Mouse (Mus musculus) urinary bladder, postnatal 25 days (tissue): ENCODE data around the gene Morn1.
"Not testable (repeated sequence)": the region's sequence is repeated elsewhere in the genome, so short reads cannot be mapped to it uniquely, and the experiment has no call there.

Experiments
- DNase-seq: peaks from one replicate; pipeline ENCODE4 v3.0.0; 2022; ENCODE audit warnings: low spot score

The Morn1 gene

DNA sequence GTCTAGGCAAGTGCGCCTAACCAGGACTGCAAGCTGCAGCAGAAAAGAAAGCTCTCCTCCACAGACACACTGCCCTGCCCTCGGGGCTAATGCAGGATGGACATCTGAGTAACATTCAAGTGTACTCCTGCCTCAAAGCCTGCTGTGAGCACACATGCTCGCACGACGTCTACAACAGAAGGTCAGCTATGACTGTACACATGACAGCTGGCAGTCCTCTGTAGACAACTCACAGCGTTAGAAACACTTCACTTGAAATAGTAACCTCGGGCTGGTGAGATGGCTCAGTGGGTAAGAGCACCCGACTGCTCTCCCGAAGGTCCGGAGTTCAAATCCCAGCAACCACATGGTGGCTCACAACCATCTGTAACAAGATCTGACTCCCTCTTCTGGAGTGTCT, 7.6 kb upstream of the Morn1 start:
- not testable (repeated sequence) for DNase-seq

DNA sequence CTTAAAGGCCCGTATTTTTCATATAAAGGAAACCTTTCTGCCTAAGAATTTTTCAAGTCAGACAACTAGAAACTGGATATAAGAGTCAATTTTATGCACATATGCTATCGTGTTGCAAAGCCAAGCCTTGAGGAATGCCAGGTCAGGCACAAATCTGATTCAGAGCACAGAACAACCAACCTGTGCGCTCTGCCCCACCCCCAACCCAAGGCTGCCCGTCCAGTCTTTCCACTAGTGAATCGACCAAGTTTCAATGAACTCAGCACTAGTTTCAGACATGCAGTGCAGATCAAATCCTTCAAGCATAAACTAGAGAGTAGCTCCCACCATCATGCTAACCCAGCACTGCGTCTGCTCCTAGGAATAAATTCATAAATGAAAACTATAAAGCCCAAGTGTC, 6.7 kb upstream of the Morn1 start:
- peak; percentile 70 for DNase-seq

DNA sequence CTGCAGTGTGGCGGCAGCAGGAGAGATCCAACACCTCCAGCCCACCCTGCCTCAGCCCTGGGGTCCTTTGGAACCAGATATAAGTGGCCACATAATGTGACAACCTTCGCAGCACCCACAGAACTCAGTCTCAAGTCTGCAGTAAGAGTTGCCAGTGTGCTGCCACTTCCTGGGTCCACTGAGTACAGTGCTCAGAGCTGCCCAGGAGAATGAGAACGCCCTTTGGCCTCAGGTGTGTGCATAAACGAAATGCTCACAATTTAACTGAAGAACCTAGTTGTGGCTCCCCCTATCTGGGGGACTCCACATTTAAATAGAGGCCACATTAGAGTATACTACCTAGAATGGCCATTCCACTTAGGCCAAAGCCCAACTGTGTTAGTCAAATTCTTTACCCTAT, 2.8 kb upstream of the Morn1 start:
- no peak for DNase-seq

DNA sequence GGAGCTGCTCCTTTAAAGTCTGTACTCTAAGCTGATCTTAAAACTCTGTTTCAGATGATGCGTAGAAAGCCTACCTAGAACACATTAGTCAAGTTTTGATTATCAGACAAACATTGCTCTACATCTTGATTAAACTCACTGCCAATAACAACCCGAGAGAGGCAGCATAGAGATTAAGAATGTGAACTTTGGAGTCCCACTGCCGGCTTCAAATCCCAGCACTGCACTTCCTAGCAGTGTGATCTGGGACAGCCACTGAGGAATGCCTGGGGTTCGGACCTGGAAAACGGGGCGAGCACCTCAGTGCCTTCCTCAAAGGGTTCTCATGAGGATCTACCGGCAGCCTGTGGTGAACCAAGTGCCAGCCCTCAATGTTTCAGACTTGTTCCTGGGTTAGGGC, 2.0 kb upstream of the Morn1 start:
- no peak for DNase-seq

DNA sequence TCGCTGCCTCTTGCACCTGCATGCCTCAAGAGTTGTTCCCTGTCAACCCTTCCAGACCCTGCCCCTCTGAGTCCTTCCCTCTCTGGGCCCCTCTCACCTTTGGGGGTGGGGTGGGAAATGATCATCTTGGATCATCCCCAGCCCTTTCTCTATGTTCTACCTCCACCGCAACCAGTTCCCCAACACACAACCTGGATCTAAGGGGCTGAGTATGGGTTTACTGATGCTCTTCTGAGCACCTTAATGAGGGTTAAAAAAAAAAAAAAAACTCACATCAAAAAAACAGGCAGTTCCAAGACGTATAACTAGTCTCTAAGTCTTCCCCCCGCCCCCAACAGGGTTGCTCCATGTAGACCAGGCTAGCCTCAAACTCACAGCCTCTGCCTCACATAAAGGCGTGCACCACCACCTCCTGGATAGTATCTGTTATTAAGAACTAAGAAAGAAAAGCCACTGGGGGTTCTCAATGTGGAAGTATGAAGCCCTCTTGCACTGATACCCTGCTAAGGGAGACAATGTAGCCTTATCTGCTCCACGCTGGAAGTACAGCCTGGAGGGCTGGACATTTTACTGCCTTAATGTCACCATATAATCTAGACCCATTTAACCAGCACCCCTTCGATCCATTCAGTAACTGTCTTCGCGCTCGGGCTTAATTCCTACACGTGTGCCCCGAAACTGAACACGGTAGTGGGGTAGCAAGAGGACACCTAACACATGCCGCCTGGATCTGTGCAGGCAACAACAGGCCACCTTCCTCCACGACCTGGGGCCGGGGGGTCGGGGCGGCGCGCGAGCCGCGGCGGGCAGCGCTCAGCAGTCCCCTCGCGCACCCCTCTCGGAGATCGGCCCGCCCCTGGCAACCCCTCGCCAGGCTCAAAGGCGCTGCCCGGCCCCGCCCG, 920 bp upstream of the Morn1 start:
- no peak for DNase-seq

DNA sequence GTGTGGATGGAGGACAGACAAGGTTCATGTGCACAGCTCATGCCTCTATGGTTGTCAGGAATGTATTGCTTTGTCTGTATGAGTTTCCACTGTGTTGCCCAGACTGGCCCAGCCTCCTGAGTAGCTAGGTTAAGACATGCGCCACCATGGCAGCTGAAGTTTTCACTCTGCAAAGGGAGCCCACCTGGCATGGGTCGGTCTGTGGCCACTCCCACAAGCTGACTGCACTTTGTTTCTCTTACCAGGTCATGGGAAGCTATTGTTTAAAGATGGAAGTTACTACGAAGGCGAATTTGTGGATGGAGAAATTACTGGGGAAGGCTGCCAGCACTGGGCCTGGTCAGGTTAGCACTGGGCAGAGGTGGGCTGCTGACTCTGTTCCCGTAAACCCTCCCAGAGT, 2.9 kb downstream of the Morn1 start:
- no peak for DNase-seq

DNA sequence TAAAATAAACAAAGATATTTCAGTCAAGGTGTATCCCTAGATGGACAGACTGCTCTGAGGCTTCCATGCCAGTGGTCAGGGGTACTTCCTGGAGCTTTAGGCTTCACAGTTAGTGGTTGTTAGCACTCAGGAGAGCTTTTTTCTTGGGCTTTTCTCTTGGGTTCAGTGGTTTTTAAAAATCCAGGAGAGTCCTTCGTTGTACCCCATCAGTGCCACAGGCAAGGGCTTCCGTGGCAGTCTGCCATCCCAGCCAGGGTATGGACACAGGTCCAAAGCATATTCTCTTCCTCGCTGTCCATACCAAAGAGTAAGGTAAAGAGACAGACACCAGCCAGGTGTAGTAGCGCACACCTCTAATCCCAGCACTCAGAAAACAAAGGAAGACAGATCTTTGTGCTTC, 3.8 kb downstream of the Morn1 start:
- no peak for DNase-seq

DNA sequence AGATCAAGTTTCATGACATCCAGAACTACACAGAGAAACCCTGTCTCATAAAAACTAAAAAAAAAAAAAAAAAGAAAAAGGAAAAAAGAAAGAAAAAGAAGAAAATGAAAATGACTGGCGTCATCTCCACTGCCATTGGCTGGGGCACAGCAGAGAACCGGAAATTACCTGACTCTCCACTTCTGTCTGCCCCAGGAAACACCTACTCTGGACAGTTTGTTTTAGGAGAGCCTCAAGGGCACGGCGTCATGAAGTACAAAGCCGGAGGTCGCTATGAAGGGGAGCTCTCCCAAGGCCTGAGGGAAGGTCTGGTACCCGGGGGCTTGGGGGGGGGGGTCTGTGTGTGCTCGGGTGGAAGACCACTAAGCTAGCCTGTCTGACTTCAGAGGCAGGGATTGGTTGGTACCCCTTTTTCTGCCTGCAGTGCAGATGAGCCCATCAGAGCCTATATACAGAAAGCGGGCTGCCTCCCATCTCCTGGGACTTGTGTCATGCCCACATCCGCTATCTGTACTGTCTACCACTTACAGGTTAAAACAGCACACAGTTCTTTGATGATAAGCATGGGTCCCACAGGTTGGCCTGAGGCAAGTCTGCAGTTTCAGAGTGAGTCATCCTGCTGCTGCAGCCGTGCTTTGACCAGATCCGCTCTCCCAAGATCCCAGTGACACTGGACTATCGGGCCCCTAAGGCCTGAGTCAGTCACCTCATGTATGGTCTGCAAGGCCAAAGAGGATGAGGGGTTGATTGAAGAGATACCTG, 4.5 kb downstream of the Morn1 start:
- DNase-seq = no peak

DNA sequence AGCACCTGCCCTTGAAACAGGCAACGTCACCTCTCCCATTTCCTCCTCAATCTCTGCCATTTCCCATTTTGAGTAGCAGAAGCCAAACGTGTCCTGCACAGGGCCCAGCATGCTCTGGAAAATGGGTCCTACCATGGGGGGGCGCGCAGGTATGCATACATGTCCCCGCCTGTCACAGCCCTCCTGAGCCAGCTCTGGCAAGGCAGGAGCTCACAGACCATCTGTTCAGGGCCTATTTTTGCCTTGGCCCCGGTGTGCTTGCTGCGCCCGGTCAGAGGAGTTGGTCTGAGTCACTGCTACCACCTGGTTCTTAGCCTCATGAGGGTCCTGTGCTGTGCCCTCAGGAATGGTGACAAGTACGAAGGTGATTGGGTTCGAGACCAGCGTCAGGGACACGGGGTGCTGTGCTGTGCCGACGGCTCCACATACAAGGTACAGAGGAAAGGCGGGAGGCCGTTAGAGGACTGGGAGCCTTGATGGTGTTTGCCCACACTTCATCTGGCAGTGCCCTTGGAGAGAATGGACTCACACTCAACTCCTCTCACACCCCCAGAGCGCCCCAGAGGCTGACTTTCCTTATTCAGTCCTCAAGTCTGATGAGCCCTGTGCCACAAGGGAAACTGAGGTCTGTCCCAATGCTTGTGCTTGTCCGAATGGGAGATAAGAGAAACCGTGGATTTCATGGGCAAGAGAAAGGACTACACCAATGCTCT, 6.5 kb downstream of the Morn1 start:
- no peak for DNase-seq

DNA sequence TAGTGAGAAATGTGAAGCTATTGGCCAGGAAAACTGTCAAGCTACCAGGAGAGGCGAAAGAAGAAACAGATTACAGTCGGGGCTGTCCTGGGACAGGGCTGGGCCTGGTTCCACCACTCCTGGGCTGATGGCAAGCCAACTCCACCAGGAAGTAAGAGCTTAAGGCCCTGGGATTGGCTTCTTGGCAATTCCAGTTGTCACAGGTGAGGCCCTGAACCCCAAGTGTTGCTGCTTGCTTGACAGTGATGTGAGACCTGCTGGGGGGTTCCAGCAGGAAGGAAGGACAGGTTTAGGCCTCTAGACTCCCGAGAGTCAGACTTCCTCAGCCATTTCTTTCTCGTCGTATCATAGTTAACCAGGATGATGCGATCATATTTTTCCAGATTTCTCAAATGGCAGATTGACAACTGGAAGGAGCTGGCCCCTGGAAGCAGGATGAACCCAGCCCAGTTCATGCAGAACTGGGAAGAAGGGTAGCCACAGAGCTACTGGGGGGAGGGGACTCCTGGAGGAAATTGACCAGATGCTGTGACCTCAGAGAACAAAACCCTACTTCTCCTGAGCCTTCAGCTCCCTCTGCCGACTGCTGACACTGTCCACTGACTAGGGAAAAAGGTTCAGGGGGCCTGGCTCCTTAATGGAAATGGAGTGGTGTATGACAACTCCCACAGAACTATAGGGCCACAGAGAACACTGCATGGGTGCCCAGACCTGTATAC, 7.2 kb downstream of the Morn1 start:
- no peak for DNase-seq

DNA sequence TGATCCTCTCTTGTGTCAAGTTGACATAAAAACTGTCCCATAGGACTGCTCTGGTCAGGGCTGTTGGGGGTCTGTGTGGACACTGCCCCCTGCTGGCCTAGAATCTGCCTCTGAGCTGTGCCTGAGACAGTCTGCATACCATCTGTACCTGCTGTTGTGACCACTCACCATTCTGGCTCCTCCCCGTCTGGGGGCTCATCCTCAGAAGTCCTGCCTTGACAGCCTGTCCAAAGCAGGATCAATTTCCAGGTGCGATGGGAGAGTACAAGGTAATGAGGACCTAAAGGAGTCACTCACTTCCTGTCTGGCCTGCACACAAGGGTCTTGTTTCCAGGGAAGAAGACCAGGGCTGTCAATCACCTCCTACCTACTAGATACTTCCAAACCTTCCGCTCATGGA, 8.2 kb downstream of the Morn1 start:
- peak; percentile 53 for DNase-seq

DNA sequence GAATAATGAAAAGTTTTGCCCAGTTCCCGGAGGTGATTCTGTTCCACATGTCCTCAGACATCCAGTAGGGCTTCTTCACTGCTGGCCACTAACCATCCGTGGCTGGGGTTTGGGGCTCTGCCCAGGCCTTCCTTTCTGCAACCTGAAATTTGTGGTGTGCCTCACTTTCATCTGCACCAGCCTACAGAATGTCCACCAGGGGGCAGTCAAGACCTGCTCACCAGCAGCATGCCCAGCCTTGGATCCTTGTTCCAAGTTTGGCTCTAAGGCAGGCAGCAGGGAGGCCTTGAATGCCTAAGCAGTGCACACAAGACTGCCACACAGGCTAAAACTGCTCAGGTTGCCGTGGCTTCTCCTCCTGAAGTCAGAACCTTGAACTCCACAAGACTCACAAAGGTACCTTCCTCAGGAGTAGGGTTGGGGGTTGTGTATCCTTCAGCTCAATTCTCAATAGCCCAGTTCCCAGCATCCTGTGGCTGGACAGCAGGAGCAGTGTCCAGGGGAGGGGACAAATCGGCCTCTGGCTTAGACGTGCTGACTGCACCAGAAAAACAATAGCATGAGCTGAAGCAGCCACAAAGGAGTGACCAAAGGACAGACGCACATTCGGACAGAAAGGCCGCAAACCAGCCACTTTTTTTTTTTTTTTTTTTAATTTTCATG, 9.0 kb downstream of the Morn1 start:
- peak; percentile 83 for DNase-seq

DNA sequence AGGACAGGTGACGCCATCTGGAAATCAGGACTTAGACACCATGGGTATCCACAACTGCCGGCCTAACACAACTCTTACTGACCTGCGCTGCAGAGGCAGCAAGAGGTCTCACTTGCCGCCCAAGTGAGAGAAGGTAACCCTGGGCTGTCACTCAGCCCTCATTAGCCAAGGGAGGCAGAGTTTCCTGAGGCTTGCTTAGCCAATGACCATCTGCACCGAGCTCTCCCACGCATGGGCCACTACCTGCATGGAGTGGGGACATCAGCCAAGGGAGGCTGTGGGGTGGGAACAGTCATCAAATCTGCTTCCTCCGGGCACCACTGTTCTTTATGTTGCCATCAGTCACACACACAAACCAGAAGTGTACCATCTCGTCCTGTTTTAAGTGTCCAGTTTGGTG, 9.6 kb downstream of the Morn1 start:
- no peak for DNase-seq

DNA sequence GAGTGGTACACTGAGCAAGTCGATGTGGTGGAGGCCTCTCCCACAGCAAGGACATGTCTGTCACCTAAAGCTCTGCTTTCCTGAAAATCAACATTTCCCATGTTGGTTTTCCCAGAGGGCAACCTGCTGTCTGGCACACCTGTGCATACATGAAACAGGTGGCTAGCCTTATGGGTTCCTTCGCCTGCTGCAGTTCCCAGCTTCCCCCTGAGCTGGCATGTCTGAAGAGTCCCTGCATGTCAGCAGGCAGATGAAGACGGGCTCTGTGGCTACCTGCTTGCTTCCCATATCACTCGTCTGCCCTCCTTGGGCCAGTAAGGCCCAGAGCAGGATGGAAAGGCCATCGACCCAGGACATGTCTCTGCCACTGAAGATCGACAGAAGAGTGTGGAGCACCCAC, 11.1 kb downstream of the Morn1 start:
- DNase-seq = no peak

DNA sequence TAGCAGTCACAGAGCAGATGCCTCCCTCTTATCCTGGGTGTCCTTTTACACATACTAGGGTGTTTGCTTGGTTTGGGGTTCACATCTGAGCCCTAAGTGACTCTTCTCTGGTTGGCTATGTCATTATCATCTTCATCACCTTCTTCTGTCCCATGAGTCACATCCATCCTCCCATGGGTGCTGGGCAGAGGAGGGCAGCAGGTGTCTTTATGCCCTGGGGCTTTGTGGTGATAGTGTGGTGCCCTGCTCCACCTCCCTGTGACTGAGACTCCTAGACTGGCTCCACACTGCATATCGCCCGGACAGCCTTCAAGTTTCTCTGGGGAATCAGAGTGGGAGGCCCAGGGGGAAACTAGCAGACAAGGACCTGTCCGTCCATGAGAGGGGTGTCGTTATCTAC, 12.2 kb downstream of the Morn1 start:
- DNase-seq = no peak

DNA sequence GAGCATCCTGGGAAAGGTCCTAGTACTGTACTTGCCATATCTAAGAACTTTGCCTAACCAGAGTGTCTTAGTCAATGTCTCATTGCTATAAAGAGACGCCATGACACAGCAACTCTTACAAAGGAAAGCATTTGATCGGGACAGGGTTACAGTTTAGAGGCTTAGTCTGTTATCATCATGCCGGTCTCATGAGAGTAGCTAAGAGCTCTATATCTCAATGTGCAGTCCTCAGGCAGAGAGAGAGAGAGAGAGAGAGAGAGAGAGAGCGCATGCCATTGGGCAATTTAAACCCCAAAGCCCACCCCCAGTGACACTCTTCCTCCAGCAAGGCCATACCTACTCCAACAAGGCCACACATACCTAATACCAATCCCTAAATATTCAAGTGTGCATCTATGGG, 21.5 kb downstream of the Morn1 start:
- no peak for DNase-seq

DNA sequence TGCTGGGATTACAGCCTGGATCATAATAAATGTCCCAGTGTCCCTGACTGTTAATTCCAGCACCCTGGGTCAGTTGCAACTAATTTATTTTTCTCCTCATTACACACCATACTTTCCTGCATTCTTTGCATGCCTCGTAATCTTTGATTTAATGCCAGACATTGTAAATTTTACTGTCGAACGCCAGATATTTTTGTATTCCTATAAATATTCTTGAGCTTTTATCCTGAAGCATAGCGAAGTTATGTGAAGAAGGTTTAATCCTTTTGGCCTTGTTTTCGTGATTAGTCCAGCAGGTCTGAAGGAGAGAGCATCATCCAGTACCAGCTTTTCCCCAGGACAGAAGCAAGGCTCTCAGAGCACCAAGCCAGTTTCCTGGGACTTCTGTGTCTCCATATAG, 23.1 kb downstream of the Morn1 start:
- no peak for DNase-seq

DNA sequence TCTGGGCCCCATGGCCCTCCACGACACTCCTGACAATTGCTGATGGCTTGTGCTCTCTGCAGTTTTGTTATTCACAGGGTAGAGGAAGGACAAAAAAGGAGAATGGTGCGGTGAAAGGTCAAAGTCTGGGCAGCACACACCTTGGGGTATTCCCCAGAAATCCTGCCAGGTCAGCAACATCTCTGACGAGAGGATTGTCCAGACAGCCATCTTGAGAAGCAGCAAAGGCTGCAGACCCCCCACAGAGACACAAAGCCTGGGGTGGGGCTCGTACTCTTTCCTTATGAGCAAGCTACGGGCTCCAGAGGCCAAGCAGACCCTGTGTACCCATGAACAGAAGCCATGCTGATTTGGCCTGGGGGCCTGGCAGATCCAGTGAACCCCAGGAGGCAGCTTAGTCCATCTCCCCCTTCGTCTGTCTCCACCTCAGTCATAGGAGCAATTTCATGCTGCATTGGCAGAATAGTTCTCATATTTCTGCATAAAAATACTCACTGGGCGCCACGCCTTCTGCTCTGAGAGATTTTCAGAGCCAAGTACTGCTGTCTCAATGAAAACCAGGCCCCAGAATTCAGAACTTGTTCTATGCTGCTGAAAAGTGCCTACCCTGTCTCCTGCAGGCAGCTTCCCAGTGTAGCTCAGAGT, 27.5 kb downstream of the Morn1 start:
- no peak for DNase-seq

DNA sequence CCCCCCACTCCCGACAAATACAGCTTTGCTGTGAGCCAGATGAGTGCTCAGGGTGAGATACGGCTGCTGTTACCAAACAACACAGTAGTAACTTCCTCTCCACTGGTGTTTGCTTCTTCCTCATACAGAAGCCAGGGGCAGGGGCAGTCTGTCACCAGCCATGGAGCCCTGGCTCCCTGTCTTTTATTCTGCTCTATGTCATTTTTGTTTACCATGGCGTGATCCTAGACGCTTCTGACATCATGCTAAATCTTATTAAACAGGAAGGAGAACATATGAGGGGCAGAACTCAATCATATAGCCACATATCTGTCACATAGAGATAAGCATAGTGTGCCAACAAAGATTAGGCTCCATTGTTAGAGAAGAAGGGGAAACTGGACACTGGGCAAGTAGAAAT, 30.2 kb downstream of the Morn1 start:
- DNase-seq = no peak

DNA sequence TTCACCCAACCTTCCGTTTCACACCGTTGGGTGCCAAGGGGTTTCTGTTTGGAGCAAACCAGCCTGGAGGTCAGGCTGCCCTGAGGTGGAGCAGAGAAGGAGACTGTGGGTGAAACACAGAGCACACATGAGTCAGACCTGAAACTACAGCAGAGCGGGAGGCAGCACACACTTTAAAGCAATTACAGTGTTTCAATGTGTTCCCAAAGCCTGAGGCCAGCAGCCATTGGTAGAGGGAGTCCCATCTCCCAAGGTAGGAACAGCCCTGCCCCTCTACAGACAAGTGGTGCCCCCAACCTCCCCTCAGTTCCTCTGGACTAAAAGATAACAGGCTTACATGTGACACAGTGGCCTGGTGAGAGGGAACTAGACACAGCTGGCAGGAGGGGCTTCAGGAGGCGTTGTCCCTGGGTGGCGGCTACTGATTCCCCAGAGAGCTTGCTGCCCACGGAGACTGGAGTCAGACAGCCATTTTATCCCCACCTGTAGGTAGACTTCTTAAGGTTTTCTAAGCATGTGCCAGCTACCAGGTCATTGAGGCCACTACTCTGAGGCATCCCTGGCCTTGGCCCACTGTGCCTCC, 31.1 kb downstream of the Morn1 start:
- DNase-seq = no peak

DNA sequence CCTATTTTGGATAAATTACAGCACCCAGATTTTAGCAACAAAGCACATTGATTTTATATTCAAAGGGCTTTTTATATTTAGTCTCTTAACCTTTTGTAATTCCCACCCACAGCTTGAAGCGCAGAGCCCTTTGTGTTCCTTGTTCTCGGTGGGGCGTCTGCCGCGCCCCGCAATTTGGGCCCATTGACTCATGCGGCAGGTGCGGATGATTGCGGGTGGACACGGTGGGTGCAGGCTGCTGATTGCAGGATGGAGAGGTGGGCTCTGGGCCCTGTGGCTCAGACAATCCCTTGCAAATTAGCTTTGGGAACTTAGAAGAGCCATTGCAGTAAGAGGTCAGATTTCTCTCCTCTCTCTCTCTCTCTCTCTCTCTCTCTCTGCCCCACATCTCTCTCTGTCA, 31.9 kb downstream of the Morn1 start:
- no peak for DNase-seq
